Mouse (Mus musculus): ENCODE data around the gene Smarca1. TPM values are rescaled to one million over a fixed set of nuclear protein-coding genes. Genes with fewer than 3 reads are reported as not detected.

Gene Smarca1
- 47.1 and 49.3 TPM in 2 replicates for polyA plus RNA-seq (2016; fragmentation: Nextera tagmentation; extraction: Ambion mirVana)

DNA sequence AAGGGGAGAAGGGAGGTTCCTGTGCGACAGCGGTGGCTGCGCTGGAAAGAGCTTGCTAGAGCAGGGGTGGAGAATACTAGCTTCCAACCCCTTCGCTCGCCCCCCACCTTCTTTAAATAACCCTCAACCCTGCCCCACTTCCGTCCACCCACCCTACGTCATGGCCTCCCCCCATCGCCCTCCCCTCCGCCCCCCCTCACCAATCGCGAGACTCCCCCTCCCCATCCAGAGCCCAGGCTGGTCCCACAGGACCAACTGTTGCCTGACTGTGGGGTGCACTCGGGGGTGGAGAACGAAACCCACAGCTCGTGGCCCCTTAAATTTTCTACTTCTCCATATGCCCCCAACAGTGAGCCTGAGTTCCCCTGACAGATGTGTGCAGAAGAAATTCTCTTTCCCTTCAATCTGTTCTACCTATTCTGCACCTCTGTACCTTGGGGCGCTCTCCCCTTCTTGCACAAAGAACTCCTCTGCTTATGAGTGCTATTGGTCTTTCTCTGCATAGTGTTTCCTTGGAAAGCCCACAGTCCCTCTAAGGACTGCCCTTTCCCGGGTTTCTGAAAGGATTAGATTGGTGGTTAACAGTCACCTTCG, at the start of gene Smarca1:
Gene Smarca1 (minus strand): TSS at position 544 of the 594 bp plus-strand sequence.
- Histone ChIP-seq H3K36me3 (no peaks in the 10 kb centered on the region), H3K4me3 (replicated peaks) (peak within 1 kb of the TSS; percentile 58), H3K27ac (peak within 1 kb of the TSS; percentile 89), H3K9ac (replicated peaks) (peak within 1 kb of the TSS; percentile 72), H3K27me3 (no peaks in the 10 kb centered on the region), H3K9me3 (no peaks in the 10 kb centered on the region), H3K4me2 (peak within 1 kb of the TSS; percentile 56), H3K4me1 (replicated peaks) (no peaks in the 10 kb centered on the region)
- 19% methylated on average over 13 of the region's 17 CpGs for WGBS
- peak; percentile 87 for ATAC-seq (ENCODE audit: insufficient number of reproducible peaks, insufficient read depth, low FRiP score, low TSS enrichment, low read depth)

DNA sequence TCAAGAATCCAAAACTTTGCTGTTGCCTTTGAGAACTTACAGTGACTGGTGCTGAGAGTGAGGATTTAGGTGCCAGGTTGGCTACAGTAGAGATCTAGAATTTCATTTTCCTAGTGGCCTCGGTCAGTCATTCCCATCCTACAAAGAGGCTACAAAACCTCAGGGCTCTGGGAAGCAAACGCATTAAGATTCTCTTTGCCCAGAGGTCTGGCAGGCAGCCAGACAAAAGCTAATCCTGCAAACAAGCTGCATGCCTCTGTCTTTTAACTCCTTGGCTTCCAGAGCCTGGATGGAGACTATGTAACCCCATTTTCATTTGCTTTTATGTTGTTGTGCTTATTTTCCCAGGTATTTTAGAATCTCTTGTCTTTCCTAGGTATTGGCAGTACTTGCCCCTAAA, 45.0 kb upstream of the Smarca1 start:
- no peak overlapping the region for H3K4me3 ChIP-seq (replicated peaks)
- H3K9me3 ChIP-seq, result no peaks in the 10 kb centered on the region
- no peak overlapping the region for H3K27ac ChIP-seq
- H3K36me3 ChIP-seq, result peaks cover 14% of the 10 kb centered on the region
- H3K9ac ChIP-seq (replicated peaks), result no peak overlapping the region
- no peaks in the 10 kb centered on the region for H3K27me3 ChIP-seq
- H3K4me2 ChIP-seq, result no peak overlapping the region
- H3K4me1 ChIP-seq (replicated peaks), result no peaks in the 10 kb centered on the region
- WGBS, result 18% methylated on average over 2 of the region's 2 CpGs
- ATAC-seq (ENCODE audit: insufficient number of reproducible peaks, insufficient read depth, low FRiP score, low TSS enrichment, low read depth), result no peak

DNA sequence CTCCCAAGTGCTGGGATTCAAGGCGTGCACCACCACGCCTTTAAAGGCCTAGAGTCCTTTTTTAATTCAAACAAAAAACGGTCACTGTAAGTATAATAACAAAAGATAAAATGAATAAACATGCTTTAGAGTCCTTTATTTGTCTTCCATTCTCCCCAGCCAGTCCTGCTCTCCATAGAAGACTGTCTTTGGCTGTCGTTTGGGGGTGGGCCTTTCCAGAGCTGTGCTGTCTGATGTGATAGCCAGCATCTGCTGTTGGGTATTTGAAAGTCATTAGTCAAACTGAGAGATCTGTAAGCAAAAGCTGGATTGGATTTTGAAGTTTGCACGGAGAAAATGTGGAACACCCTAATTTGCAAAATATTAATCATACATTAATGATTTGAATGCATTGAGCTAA, 44.1 kb upstream of the Smarca1 start:
- Histone ChIP-seq H3K27ac (no peak overlapping the region), H3K27me3 (no peaks in the 10 kb centered on the region), H3K4me2 (no peak overlapping the region), H3K36me3 (peaks cover 15% of the 10 kb centered on the region), H3K9me3 (no peaks in the 10 kb centered on the region), H3K9ac (replicated peaks) (no peak overlapping the region), H3K4me3 (replicated peaks) (no peak overlapping the region), H3K4me1 (replicated peaks) (no peaks in the 10 kb centered on the region)
- no peak for ATAC-seq (ENCODE audit: insufficient number of reproducible peaks, insufficient read depth, low FRiP score, low TSS enrichment, low read depth)
- WGBS, result 88% methylated on average over 5 of the region's 5 CpGs

DNA sequence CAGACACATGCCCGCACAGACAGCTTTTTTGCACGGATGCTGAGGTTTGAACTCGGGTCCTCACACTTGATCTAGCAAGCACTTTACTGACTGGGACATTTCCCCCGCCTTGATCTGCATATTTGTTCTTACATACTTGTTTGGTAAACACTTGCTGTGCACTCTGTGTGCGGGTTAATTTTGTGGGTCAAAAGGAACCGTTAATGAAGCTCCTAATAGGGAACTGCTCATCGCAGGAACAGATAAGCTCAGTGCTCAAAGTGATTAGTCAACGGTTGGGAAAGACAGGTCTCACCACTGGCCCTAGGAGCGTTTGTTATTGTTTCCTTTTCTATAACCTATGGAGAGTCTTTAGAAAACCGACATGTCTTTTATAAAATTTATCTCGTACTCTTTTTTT, 41.6 kb upstream of the Smarca1 start:
- Histone ChIP-seq H3K27ac (no peak overlapping the region), H3K9ac (replicated peaks) (no peak overlapping the region), H3K36me3 (peaks cover 22% of the 10 kb centered on the region), H3K4me1 (replicated peaks) (no peaks in the 10 kb centered on the region), H3K27me3 (no peaks in the 10 kb centered on the region), H3K9me3 (no peaks in the 10 kb centered on the region), H3K4me2 (no peak overlapping the region), H3K4me3 (replicated peaks) (no peak overlapping the region)
- 90% methylated on average over 11 of the region's 11 CpGs for WGBS
- no peak for ATAC-seq (ENCODE audit: insufficient number of reproducible peaks, insufficient read depth, low FRiP score, low TSS enrichment, low read depth)

DNA sequence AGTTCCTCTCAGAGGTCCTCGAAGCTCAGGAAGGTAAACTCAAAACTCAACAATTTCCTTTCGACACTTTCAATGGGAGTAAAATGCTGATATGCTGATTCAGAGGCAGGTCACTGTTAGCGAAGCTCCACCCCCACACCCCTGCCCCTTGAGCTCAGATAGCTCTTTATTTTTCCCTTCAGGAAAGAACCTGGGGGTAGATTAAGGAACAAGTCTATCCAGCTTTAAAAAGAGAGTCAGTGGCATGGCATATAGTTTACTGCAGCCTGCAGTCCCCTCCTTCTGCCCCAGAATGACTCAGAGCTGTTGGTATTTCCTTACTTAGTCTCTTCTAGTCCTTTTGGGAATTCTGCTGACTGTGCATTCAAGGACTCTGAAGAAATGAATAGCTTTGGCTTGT, 37.7 kb upstream of the Smarca1 start:
- no peak for ATAC-seq (ENCODE audit: insufficient number of reproducible peaks, insufficient read depth, low FRiP score, low TSS enrichment, low read depth)
- H3K36me3 ChIP-seq, result peaks cover 29% of the 10 kb centered on the region
- 73% methylated on average over 3 of the region's 3 CpGs for WGBS
- H3K4me3 ChIP-seq (replicated peaks), result no peak overlapping the region
- H3K27me3 ChIP-seq, result no peaks in the 10 kb centered on the region
- no peaks in the 10 kb centered on the region for H3K4me1 ChIP-seq (replicated peaks)
- no peak overlapping the region for H3K4me2 ChIP-seq
- H3K27ac ChIP-seq, result no peak overlapping the region
- H3K9me3 ChIP-seq, result no peaks in the 10 kb centered on the region
- no peak overlapping the region for H3K9ac ChIP-seq (replicated peaks)

DNA sequence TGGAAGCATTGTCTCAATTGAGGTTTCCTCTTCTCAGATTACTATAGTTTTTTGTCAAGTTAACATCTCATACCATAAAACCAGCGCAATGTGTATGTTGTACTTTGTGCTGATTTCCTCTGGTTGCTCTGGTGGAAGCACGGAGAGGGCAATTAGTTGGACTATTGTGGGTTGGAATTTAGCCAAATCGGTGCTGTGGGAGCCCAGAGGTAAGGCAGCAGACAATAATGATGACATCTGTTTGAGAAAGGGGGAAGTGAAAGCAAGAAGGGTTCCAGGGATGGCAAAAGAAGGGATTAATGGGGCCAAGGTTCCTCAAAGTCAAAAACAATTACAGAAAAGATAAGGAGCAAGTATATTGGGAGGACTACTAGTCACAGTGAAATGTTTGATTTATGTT, 35.2 kb upstream of the Smarca1 start:
- Histone ChIP-seq H3K4me1 (replicated peaks) (no peaks in the 10 kb centered on the region), H3K27ac (no peak overlapping the region), H3K4me3 (replicated peaks) (no peak overlapping the region), H3K36me3 (peaks cover 15% of the 10 kb centered on the region; the same call in 1 of the 2 replicates), H3K4me2 (no peak overlapping the region), H3K27me3 (no peaks in the 10 kb centered on the region), H3K9me3 (no peaks in the 10 kb centered on the region), H3K9ac (replicated peaks) (no peak overlapping the region)
- WGBS, result 75% methylated on average over 3 of the region's 3 CpGs
- no peak for ATAC-seq (ENCODE audit: insufficient number of reproducible peaks, insufficient read depth, low FRiP score, low TSS enrichment, low read depth)

DNA sequence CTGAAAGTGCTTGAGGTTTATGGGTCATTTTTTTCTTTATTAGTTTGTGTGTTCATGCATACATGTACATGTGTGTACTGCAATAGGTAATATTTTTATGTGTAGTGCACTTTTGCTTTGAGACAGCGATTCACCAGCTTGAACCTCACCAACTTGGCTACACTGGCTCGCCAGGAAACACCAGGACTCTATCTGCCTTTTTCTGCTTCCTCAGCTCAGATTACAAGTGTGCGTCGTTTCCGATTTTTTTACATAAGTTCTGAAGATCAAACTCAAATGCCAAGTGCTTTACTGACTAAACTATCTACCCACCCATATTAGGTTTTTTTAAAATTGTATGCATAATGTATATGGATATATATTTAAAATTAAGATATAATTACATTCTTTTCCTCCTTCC, 27.8 kb upstream of the Smarca1 start:
- no peak overlapping the region for H3K4me3 ChIP-seq (replicated peaks)
- no peaks in the 10 kb centered on the region for H3K9me3 ChIP-seq
- ATAC-seq (ENCODE audit: insufficient number of reproducible peaks, insufficient read depth, low FRiP score, low TSS enrichment, low read depth), result no peak
- no peak overlapping the region for H3K9ac ChIP-seq (replicated peaks)
- no peaks in the 10 kb centered on the region for H3K27me3 ChIP-seq
- H3K36me3 ChIP-seq, result peaks cover 12% of the 10 kb centered on the region; the same call in 1 of the 2 replicates
- 84% methylated on average over 5 of the region's 5 CpGs for WGBS
- no peaks in the 10 kb centered on the region for H3K4me1 ChIP-seq (replicated peaks)
- H3K27ac ChIP-seq, result no peak overlapping the region
- no peak overlapping the region for H3K4me2 ChIP-seq

DNA sequence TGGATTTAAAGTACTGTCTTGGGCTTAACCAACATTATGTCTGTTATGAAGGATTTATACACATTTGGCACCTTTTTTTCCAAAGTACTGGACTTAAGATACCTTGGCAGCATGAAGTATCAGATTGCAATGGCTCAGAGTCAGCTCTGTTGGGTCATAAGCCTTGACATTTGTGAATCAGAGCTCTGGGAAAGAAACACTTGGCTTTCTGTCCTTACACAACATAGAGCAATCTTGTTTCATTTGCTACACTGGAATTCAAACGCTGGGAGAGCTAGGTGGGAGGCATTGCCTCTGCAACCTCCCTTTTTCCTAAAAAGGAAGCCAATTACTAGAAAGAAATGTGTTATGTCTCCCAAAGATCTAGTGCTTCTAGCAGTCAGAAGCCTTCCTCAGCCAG, 24.1 kb upstream of the Smarca1 start:
- Histone ChIP-seq H3K27ac (no peak overlapping the region), H3K27me3 (no peaks in the 10 kb centered on the region), H3K9ac (replicated peaks) (no peak overlapping the region), H3K4me1 (replicated peaks) (no peaks in the 10 kb centered on the region), H3K36me3 (peaks cover 12% of the 10 kb centered on the region; the same call in 1 of the 2 replicates), H3K9me3 (no peaks in the 10 kb centered on the region), H3K4me2 (no peak overlapping the region), H3K4me3 (replicated peaks) (no peak overlapping the region)
- WGBS, result 64% methylated on average over 1 of the region's 1 CpGs
- ATAC-seq (ENCODE audit: insufficient number of reproducible peaks, insufficient read depth, low FRiP score, low TSS enrichment, low read depth), result no peak

DNA sequence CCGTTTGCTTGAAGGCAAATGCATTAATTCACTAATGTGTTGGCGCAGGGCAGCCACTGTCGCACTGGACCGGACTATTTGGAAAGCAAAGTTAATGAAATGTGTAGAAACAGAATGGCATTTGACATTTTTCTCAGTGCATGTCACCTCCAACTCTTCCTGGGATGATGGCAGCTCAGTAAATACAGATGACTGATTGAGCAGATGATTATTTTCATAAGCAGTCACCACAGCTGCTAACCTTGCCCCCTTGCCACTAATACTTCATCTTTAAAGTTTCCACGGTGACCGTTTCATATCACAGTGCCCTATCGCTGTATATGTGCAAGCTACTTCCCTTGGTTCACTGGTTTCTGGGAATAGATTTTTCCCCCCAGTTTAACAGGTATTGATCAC, 20.8 kb upstream of the Smarca1 start:
- no peaks in the 10 kb centered on the region for H3K9me3 ChIP-seq
- no peaks in the 10 kb centered on the region for H3K4me1 ChIP-seq (replicated peaks)
- H3K27me3 ChIP-seq, result no peaks in the 10 kb centered on the region
- H3K27ac ChIP-seq, result no peak overlapping the region
- no peak for ATAC-seq (ENCODE audit: insufficient number of reproducible peaks, insufficient read depth, low FRiP score, low TSS enrichment, low read depth)
- peaks cover 7% of the 10 kb centered on the region; the same call in 1 of the 2 replicates for H3K36me3 ChIP-seq
- peak overlapping the region; percentile 60 for H3K4me3 ChIP-seq (replicated peaks)
- WGBS, result 86% methylated on average over 7 of the region's 7 CpGs
- H3K9ac ChIP-seq (replicated peaks), result no peak overlapping the region
- peak overlapping the region; percentile 60 for H3K4me2 ChIP-seq

DNA sequence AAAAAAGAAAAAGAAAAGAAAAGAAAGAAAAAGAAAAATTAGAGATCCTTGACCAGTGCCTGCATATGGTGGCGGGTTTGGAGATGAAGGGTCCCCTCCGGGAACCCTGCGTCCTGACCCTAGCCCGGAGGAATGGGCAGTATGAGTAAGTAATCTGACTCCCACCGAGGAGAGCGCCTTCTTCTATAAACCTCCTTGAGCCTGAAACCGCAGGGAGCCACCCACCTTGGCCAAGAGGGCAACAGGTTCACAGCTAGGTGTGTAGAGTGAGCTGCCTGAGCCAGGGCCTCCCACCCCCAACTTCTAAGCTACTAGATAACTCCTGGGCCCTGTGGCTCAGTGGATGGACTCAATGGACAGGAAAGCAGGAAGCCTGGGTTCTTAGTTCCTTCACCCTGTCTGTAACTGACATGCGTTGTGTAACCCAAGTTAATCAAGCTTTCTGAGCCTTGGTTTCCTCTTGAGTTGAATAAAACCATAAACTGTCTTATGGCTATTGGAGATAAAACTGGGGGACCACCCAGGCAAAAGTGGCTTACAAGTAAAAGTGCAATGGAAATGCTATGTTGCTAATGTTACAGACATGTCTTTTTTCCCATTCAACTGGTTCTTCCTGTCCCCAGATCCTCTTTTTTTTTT, 20.2 kb upstream of the Smarca1 start:
- no peak overlapping the region for H3K27ac ChIP-seq
- H3K4me1 ChIP-seq (replicated peaks), result no peaks in the 10 kb centered on the region
- peak; percentile 52; the same call in 1 of the 2 replicates for ATAC-seq (ENCODE audit: insufficient number of reproducible peaks, insufficient read depth, low FRiP score, low TSS enrichment, low read depth)
- H3K4me2 ChIP-seq, result peak overlapping the region; percentile 60
- H3K4me3 ChIP-seq (replicated peaks), result peak overlapping the region; percentile 60
- peak overlapping the region; percentile 84; the same call in 1 of the 2 replicates for H3K9ac ChIP-seq (replicated peaks)
- H3K36me3 ChIP-seq, result peaks cover 7% of the 10 kb centered on the region; the same call in 1 of the 2 replicates
- no peaks in the 10 kb centered on the region for H3K9me3 ChIP-seq
- 17% methylated on average over 8 of the region's 8 CpGs for WGBS
- H3K27me3 ChIP-seq, result no peaks in the 10 kb centered on the region

DNA sequence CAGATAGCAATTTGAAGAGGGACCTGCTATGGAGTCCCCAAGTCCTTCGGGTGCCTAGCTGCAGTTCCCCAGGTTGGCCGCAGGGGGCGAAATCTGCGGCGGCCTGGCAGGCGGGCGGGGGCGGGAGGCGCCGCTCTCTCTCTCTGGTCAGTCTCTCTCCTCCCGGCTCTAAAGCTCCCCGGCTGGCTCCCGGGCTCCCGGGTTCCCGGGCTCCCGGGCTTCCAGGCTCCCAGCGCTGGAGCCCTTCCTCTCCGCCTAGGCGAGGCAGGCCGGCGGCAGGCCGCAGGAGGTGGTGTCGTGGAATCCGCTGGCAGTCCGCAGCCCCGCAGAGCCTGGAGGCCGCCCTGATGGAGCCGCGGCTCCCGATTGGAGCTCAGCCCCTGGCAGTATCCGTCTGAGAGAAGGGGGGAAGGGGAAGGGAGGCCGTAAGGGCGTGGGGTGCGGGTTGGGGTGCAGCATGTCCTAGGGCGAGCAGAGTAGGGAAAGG, 19.6 kb upstream of the Smarca1 start, which contains the start of gene Ocrl:
Gene Ocrl (plus strand): TSS at position 82 of the 487 bp plus-strand sequence.
- ATAC-seq (ENCODE audit: insufficient number of reproducible peaks, insufficient read depth, low FRiP score, low TSS enrichment, low read depth), result peak; percentile 91

More for the DNA sequence above, 19.6 kb upstream of the Smarca1 start, which contains the start of gene Ocrl:
- Histone ChIP-seq H3K4me1 (replicated peaks) (no peaks in the 10 kb centered on the region), H3K9me3 (no peaks in the 10 kb centered on the region), H3K9ac (replicated peaks) (peak within 1 kb of the TSS; percentile 84), H3K27ac (peak within 1 kb of the TSS; percentile 89), H3K27me3 (no peaks in the 10 kb centered on the region), H3K4me2 (peak within 1 kb of the TSS; percentile 60), H3K4me3 (replicated peaks) (peak within 1 kb of the TSS; percentile 60), H3K36me3 (peaks cover under 1% of the 10 kb centered on the region; the same call in 1 of the 2 replicates)
- 13% methylated on average over 30 of the region's 35 CpGs for WGBS

Data from limb, embryonic 12.5 days (tissue).